Mouse (Mus musculus) heart, embryonic 11.5 days (tissue): ENCODE results near the gene Cds2. TPM values are rescaled to one million over a fixed set of nuclear protein-coding genes. Genes with fewer than 3 reads are reported as not detected.
A peak's percentile ranks its signal among the peaks of the same experiment; 100 is the strongest.
"Not testable (repeated sequence)": the region's sequence is repeated elsewhere in the genome, so short reads cannot be mapped to it uniquely, and the experiment has no call there.

ENCODE experiments used
- ATAC-seq: fragments of 200-750 bp; cut with Nextera tagmentation; replicated peaks from 2 replicates; pipeline ENCODE4 v1.8.0; 2017; ENCODE audit warnings: moderate library complexity; ENCODE audit not compliant: insufficient number of reproducible peaks, low FRiP score, low TSS enrichment
- H3K27ac ChIP-seq: fragments of 300-500 bp; sonication (generic); 2 replicates; pipeline ENCODE4 v1.5.1; 2014; ENCODE audit warnings: mild to moderate bottlenecking, low read depth, low read length
- H3K27me3 ChIP-seq: fragments of 300-500 bp; sonication (generic); 2 replicates; pipeline ENCODE4 v1.6.1; 2014; ENCODE audit warnings: mild to moderate bottlenecking, low read length, mixed read lengths; ENCODE audit not compliant: control insufficient read depth, insufficient read depth
- H3K36me3 ChIP-seq: fragments of 300-500 bp; sonication (generic); 2 replicates; pipeline ENCODE4 v1.6.1; 2014; ENCODE audit warnings: mild to moderate bottlenecking, low read length, moderate library complexity, mixed read lengths; ENCODE audit not compliant: control insufficient read depth, insufficient read depth
- H3K4me1 ChIP-seq: fragments of 300-500 bp; sonication (generic); 2 replicates; pipeline ENCODE4 v1.6.1; 2014; ENCODE audit warnings: low read length; ENCODE audit not compliant: control insufficient read depth, insufficient read depth
- H3K4me2 ChIP-seq: fragments of 300-500 bp; sonication (generic); 2 replicates; pipeline ENCODE4 v1.6.1; 2014; ENCODE audit warnings: mild to moderate bottlenecking, moderate library complexity
- H3K4me3 ChIP-seq: fragments of 300-500 bp; sonication (generic); 2 replicates; pipeline ENCODE4 v1.5.1; 2014; ENCODE audit warnings: low read depth, low read length
- H3K9ac ChIP-seq: fragments of 300-500 bp; sonication (generic); 2 replicates; pipeline ENCODE4 v1.6.1; 2014; ENCODE audit warnings: mild to moderate bottlenecking, low read depth, low read length, moderate library complexity
- H3K9me3 ChIP-seq: fragments of 300-500 bp; sonication (generic); replicated peaks from 2 replicates; pipeline ENCODE4 v1.6.1; 2016; ENCODE audit warnings: low read length; ENCODE audit not compliant: control insufficient read depth
- WGBS: fragments of 180-500 bp; shearing (Covaris S2); extraction: QIAGEN DNeasy Blood & Tissue Kit; methylation state at CpG from one replicate; pipeline ENCODE4 v1.1.7; 2014; ENCODE audit not compliant: insufficient replicate concordance; 5-methylcytosine and 5-hydroxymethylcytosine counted together
- polyA plus RNA-seq: library from polyadenylated mRNA; unstranded; fragments of >200 nt; fragmentation: Nextera tagmentation; extraction: Ambion mirVana; gene quantifications from 2 replicates; pipeline ENCODE4 v1.2.1, GENCODE M21; 2014

Cds2 gene
- polyA plus RNA-seq, 1 experiment from 2014 or later = 18.5 TPM

DNA sequence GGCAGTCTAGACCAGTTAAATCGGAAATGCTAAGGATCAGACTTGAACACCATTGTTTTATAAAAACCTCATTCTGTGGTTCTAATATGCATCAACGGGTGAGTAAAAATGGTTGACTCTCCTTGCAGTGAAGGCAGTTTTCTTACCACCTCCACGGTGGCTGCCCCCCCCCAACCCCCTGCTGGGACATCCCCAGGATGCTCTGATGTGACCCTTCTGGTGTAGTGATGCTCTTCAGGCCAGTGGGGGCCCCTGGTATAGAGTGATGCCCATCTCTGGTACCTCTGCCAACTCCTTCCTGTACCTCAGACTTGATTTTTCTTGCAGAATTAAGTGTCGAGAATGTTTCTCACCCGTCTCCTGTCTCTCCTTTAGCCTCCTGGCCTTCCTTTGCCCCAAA, 49.7 kb downstream of the Cds2 start:
- 75% methylated on average over 5 of the region's 5 CpGs for WGBS
- ATAC-seq = no peak
- Histone ChIP-seq H3K4me2 (no peak overlapping the region), H3K27me3 (no peaks in the 10 kb centered on the region), H3K27ac (no peak overlapping the region), H3K4me3 (no peak overlapping the region), H3K4me1 (no peaks in the 10 kb centered on the region), H3K9ac (no peak overlapping the region), H3K36me3 (no peaks in the 10 kb centered on the region), H3K9me3 (no peaks in the 10 kb centered on the region)

DNA sequence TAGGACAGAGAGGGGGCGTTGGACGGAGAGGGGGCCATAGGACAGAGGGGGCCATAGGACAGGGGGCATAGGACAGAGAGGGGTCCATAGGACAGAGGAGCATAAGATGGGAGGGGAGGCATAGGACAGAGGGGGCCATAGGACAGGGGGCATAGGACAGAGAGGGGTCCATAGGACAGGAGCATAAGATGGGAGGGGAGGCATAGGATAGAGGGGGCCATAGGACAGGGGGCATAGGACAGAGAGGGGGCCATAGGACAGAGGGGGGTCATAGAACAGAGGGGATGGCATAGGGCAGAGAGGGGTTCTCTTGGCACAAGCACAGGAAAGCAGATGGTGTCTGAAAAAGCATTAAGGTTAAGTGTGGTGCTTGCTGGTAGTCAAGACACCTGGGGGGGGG, 50.6 kb downstream of the Cds2 start:
- H3K9me3 ChIP-seq = no peaks in the 10 kb centered on the region
- no peaks in the 10 kb centered on the region for H3K36me3 ChIP-seq
- H3K4me3 ChIP-seq = no peak overlapping the region
- H3K27ac ChIP-seq = no peak overlapping the region
- no peak overlapping the region for H3K9ac ChIP-seq
- H3K27me3 ChIP-seq = no peaks in the 10 kb centered on the region
- no peaks in the 10 kb centered on the region for H3K4me1 ChIP-seq
- WGBS = 75% methylated on average over 2 of the region's 2 CpGs
- no peak for ATAC-seq
- H3K4me2 ChIP-seq = no peak overlapping the region

DNA sequence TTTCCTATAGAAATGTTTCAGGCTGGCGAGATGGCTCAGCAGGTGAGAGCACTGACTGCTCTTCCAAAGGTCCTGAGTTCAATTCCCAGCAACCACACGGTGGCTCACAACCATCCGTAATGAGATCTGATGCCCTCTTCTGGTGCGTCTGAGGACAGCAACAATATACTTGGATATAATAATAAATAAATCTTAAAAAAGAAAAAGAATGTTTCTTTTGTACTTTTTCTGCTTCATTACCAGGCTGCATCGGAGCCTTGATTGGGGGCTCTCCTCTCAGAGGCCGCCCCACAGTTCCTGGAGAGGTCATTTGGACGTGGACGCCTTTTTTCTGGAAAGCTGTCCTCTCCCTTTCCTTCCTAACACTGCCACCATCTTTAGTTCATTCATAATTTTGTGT, 51.1 kb downstream of the Cds2 start:
- not testable (repeated sequence) for ATAC-seq, H3K27me3 ChIP-seq, H3K27ac ChIP-seq

DNA sequence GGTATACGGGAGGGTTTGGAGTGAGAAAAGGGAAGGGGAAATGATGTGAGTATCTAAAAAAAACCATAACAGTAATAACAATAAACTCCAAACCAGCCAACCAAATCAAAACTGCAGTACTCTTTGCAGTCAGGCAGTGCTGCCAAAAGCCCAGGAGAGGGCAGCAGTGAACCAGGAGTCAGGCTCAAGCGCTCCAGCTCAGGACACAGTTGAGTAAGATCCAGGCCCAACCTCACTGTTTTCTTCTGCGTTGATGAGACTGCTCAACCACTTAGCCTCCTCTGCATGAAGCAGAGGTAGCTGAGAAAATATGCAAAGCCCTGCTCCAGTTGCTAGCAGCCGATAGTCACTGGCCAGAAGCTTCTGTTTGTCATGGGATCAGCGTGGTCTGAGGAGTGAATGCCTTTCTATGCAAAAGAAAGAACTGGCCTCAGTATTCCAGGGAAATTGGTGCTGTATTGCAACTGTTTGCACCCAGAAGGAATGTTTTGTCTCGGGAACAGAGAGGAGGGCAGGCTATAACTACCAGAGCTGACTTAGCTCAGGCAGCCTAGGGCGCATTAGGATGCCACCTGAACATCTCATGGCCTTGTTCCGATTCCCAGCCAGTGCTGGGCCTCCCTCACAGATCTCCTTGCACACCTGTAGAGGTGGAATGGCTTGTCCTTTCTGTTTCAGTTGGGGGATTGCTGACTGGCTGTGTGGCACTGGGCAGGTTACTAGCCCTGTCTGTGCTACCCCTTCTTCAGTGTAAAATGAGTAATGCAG, 53.3 kb downstream of the Cds2 start:
- Histone ChIP-seq H3K4me2 (no peak overlapping the region), H3K36me3 (no peaks in the 10 kb centered on the region), H3K9ac (no peak overlapping the region), H3K4me3 (no peak overlapping the region), H3K27ac (no peak overlapping the region), H3K4me1 (no peaks in the 10 kb centered on the region), H3K27me3 (no peaks in the 10 kb centered on the region), H3K9me3 (no peaks in the 10 kb centered on the region)
- ATAC-seq = 0 out of 2 replicates have a peak, but pooled peaks have one; percentile 47
- 39% methylated on average over 8 of the region's 8 CpGs for WGBS

More for the DNA sequence above, 51.1 kb downstream of the Cds2 start:
- H3K9me3 ChIP-seq, H3K9ac ChIP-seq, H3K36me3 ChIP-seq, H3K4me2 ChIP-seq, H3K4me1 ChIP-seq, H3K4me3 ChIP-seq: not testable (repeated sequence)
- WGBS = 86% methylated on average over 8 of the region's 8 CpGs

DNA sequence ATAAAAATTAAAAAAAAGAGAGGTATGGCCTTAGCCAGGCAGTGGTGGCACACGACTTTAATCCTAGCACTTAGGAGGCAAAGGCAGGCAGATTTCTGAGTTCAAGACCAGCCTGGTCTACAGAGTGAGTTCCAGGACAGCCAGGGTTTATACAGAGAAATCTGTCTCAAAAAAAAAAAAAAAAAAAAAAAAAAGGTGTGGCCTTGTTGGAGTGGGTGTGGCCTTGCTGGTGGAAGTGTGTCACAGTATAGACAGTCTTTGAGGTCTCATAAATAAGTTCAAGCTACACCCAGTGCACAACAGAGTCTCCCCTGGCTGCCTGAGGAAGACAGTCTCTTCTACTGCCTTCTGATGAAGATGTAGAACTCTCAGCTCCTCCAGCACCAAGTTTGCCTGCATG, 54.2 kb downstream of the Cds2 start:
- 62% methylated on average over 1 of the region's 1 CpGs for WGBS
- no peaks in the 10 kb centered on the region for H3K36me3 ChIP-seq
- no peak overlapping the region for H3K4me2 ChIP-seq
- no peaks in the 10 kb centered on the region for H3K9me3 ChIP-seq
- H3K9ac ChIP-seq = no peak overlapping the region
- no peaks in the 10 kb centered on the region for H3K27me3 ChIP-seq
- ATAC-seq = no peak
- no peak overlapping the region for H3K4me3 ChIP-seq
- no peak overlapping the region for H3K27ac ChIP-seq
- no peaks in the 10 kb centered on the region for H3K4me1 ChIP-seq

DNA sequence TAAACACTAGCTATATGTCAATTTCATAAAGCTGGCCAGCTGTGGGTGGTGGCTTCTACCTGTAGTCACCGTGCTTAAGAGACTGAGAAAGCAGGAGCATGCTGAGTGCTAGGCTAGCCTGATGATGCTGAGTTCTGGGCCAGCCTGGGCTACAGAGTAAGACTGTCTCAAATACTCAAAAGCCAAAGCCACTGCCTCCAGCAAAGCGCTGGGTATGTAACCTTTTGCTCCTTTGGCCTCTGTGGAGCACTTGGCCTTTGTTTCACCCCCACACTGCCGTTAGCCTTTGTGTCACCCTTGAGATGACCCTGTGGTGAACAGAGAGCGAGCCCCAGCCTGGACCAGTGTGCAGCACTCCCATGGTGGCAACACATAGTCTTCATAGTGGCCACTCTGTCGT, 57.6 kb downstream of the Cds2 start:
- Histone ChIP-seq H3K4me3 (no peak overlapping the region), H3K4me1 (no peaks in the 10 kb centered on the region), H3K27ac (no peak overlapping the region), H3K36me3 (no peaks in the 10 kb centered on the region), H3K9ac (no peak overlapping the region), H3K9me3 (no peaks in the 10 kb centered on the region), H3K27me3 (no peaks in the 10 kb centered on the region), H3K4me2 (no peak overlapping the region)
- ATAC-seq = no peak
- WGBS = 73% methylated on average over 5 of the region's 5 CpGs

DNA sequence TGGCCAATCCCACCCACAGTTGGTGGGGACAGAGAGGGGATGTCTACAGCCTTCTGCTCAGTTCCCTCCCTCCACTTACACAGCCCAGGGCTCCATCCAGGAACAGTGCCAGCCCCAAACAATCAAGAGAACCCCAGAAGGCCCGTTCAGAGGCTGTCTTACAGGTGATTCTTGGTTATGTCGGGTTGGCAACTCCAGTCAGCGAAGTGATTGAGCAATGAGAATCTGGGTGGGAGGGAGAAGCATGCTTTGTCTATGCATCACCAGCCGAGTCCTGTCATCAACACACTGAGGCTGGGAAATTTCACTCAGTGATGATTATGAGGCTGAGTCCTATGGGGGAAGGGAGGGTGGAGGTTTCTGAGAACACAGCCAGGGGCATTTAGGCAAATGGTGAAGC, 60.6 kb downstream of the Cds2 start:
- Histone ChIP-seq H3K4me1 (no peaks in the 10 kb centered on the region), H3K9me3 (no peaks in the 10 kb centered on the region), H3K9ac (no peak overlapping the region), H3K36me3 (no peaks in the 10 kb centered on the region), H3K27me3 (no peaks in the 10 kb centered on the region), H3K4me3 (no peak overlapping the region), H3K27ac (no peak overlapping the region), H3K4me2 (no peak overlapping the region)
- ATAC-seq = no peak; the same call in 1 of the 2 replicates
- 42% methylated on average over 4 of the region's 4 CpGs for WGBS

DNA sequence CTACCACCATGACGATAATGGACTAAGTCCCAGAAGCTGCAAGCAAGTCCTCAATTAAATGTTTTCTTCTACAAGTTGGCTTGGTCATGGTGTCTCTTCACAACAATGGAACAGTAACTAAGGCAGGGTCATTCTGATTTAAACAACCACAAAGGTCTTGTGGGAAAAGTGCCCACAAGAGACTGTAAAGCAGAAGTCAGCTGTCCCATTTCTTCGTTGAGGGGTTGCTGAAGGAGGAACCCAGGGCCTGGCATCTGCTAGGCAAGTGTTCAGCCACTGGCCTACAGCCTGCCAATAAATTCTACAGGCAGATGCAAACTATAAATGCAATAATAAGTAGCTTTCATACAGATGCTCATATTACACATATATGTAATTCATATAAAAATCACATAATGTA, 74.3 kb downstream of the Cds2 start:
- WGBS = 69% methylated on average over 2 of the region's 2 CpGs
- no peak for ATAC-seq
- Histone ChIP-seq H3K27ac (no peak overlapping the region), H3K4me2 (no peak overlapping the region), H3K36me3 (no peaks in the 10 kb centered on the region), H3K9ac (no peak overlapping the region), H3K4me1 (no peaks in the 10 kb centered on the region; the same call in 1 of the 2 replicates), H3K4me3 (no peak overlapping the region), H3K27me3 (no peaks in the 10 kb centered on the region), H3K9me3 (no peaks in the 10 kb centered on the region)

DNA sequence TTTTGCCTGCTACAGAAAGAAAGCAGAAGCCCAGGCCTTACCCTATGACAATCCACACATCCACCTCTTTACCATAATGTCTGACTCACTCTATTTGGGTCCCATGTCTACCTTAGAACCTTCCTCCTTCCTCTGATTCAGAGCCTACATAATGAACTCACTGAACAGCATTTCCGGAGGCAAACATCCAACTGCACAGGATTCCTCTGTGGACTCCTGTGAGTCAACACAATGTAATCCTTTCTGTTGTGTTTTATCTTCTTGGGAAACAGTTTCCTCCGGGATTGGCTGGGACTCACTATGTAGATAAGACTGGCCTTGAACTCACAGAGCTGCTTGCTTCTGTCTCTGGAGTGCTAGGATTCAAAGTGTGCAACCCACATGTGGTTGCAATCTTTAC, 77.4 kb downstream of the Cds2 start:
- WGBS = 44% methylated on average over 2 of the region's 2 CpGs
- no peak overlapping the region for H3K9ac ChIP-seq
- peak overlapping the region; percentile 29; the same call in 1 of the 2 replicates for H3K27ac ChIP-seq
- no peaks in the 10 kb centered on the region for H3K9me3 ChIP-seq
- no peak overlapping the region for H3K4me3 ChIP-seq
- no peak for ATAC-seq
- H3K36me3 ChIP-seq = no peaks in the 10 kb centered on the region
- H3K27me3 ChIP-seq = no peaks in the 10 kb centered on the region
- H3K4me2 ChIP-seq = no peak overlapping the region
- H3K4me1 ChIP-seq = no peaks in the 10 kb centered on the region; the same call in 1 of the 2 replicates
